Mouse (Mus musculus): ENCODE measurements around the gene Gdpd5.

DNA sequence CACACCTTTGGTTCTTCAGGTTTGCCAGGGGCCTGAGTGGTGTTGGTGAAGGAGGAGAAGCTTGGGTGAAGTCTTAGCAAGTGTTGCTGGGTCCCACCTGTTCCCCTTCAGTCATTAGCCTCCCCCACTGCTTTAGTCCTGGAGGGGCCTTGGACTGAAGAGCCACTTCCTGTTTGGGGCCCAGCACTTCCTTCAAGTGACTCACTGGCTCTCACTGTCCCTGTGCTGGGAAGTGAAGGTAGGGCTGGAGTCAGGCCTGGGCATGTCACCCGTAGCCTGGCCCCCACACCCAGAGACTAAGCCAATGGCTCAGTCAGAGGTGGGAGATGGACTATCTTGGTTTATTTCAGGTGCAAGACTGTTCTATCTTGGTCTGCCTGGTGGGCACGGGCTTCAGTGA is 26.4 kb downstream of the Gdpd5 start:
- TF ChIP-seq GATA1 (IDR thresholded peaks at IDR 0.05; ENCODE audit: borderline replicate concordance, low read length) (no peak), FLI1 (IDR thresholded peaks at IDR 0.05; ENCODE audit: low read length) (no peak)
